Mouse (Mus musculus) adrenal gland, adult 2 months (tissue): Measurements from ENCODE around the gene Tmem268. TPM values are rescaled to one million over a fixed set of nuclear protein-coding genes. Genes with fewer than 3 reads are reported as not detected.

Experiments used
- DNase-seq: peaks from one replicate; pipeline ENCODE4 v3.0.0; 2021
- long read RNA-seq: library from polyadenylated mRNA; stranded (forward); transcript quantifications from one replicate; pipeline ENCODE4 v2.0.0, GENCODE M21; 2021
- polyA plus RNA-seq: library from polyadenylated mRNA; depleted of rRNA; stranded (reverse); fragments of >200 nt; gene quantifications from 2 replicates; pipeline ENCODE4 v1.2.3, GENCODE M21; 2012; rRNA removed
- total RNA-seq, 2 experiments: library from RNA; stranded (reverse); gene quantifications; 2 replicates each; pipeline ENCODE4 v1.2.3; 2021

Gene Tmem268
- total RNA-seq (10 to 100 TPM; 10.4 to 12.6 TPM), polyA plus RNA-seq (7.5 and 7.7 TPM in 2 replicates)
- long read RNA-seq, transcript Tmem268-201 (10 exons, 3,765 nt) = major isoform, 10 of 25 reads
- long read RNA-seq, partial matches to known transcripts = 4 of 25 reads
- long read RNA-seq, other reads (novel, unspliced or antisense) = 9 of 25 reads

DNA sequence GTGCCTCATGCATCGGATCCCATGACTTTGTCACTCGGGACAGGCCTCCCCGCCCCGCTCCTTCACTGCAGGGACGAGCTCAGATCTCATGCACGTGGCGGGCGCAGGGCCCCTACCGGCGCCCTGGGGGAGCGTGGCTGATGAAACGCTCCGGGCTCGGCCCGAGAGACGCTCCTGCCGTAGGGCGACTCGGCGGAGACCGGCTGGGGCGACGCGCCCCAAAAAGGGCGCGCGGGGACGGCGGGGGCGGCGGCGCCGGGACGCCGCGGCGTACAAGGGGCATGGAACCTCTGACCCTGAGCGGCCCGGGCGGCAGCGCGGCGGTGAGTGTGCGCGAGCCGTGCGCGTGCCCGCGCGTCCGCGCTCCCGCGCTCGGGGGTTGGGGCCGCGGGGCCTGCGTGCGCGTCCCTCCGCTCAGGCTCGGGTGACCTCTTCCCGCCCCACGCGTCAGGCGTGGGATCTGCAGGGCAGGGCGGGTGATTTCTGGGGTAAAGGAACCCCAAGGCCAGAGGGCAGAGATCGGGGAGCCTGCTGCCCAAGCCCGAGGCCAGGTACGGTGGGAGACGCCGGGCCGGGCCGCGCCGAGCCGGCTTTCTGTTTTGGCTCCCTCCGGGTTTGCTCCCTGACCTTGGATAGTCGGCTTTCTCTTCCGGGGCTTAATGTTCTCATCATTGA is at the start of gene Tmem268:
Gene Tmem268, plus strand, starts transcription at position 375 of the 675 bp plus-strand sequence.
- DNase-seq = peak; percentile 93

DNA sequence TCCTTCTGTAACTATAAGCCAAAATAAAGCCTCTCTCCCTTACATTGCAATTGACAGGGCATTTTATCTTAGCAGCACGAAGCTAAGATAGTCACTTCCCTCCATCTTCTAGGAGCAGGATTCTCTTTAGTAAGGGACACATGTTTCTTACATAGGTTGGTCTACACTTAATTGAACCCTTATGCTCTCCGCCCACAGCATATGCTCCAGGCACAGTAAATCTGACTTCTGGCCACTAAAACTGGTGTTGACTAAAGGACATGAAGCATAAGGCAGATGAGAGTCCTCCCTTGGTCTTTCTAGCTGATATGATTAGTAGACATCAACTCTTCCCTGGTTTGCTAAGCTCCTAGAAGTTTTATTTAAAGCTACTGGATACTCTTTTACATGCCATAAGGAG is 45.7 kb upstream of the Tmem268 start:
- DNase-seq = no peak

DNA sequence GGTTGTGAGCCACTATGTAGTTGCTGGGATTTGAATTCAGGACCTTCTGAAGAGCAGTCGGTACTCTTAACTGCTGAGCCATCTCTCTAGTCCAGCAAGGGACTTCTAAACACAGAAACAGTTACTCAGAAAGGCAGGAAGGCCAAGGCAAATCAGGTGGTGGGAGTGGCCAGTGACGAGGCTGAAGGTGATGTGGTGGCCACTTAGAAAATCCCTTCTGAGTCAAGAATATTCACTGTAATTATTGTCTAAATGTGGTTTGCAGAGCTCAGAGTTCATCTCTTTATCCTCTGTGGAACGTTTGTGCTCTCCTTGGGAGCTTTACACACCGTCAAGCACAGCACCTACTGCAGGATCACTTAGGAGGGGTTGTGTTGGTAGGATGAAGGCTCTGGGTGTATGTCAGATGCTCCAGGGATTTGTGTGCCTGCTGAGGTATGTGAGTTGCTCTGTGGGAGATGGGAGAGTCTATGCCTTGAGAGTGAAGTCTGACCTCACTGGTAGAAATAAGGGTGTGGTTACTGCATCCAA is 44.1 kb upstream of the Tmem268 start:
- DNase-seq = no peak

DNA sequence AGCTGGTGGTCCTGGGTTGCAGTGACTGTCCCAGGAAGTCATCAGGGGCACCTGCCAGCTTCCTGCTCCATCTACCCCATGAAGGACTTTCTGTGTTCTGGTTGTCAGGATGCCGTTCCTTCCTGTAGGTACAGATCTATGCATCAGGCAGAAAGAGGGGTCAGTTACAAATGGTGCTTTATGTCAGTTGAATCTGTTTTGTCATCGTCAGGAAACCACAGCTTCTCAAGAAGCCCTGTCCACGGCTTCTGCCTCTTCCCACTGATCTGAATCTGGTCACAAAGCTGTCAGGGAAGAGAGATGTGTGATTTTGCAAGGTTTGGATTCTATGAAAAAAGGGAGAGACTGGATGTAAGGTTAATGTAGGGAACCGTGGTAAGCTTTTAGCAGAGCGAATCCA is 43.6 kb upstream of the Tmem268 start:
- no peak for DNase-seq

DNA sequence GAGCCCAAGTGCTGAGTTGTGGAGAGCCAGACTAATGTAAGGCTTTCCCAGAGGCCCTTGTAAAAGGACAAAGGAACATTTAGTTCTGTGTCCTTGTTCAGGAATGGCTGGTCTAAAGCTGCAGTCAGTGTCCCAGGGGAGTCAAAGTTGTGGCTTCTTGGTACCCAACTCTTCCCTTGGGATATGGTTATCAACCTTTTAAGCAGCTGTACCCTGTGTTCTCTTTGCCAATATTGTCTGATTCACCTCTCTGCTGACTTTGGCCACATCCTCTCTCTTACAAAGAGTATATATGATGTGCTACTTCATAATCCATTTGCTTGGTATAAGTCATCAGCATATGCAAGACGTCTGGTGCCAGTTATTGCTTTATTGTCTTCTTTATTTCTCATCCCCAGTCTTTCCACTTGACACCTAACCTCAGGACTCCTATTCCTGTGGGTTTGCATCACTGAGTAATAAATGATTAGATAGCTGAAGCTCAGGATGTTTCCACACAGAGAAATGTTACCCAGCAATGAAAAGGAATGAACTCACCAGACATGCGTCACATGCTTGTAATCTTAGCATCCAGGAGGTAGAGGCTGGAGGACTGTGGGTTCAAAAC is 36.7 kb upstream of the Tmem268 start:
- DNase-seq = no peak

DNA sequence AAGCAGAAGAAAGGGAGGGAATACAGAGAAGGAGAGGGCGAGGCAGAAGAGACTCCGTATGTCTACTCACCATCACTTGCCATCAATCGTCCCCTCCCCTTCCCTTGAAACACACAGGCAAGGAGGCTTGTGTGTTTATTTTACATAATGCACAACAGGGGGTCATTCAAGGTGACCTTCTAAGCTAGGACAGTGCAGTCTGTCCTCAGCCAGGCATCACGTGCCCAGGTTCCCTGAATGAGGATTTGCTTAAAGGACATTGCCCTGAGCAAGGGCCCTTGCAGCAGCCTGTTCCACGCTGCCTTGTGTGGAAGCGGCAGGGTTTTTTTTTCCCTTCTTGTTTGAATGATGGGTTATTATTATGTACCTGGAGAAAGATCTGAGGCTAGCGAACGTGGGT is 33.1 kb upstream of the Tmem268 start:
- no peak for DNase-seq

DNA sequence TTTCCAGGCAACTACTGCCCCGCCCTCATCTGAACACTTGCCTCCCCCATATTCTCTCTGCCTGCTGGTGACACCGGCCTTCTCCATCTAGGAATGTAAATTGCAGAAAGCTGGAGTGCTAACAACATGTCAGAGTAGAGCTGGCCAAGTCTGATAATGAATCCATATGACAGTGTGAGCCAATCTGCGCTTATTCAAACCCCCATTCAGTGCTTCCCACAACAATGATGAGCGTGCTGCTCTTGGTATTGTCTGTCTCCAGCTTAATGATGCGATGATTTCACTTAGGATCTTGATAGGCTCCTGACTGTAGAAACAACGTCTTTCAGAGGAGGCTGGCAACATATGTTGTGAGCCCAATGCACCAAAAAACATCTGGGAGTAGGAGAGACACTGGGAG is 29.6 kb upstream of the Tmem268 start:
- no peak for DNase-seq

DNA sequence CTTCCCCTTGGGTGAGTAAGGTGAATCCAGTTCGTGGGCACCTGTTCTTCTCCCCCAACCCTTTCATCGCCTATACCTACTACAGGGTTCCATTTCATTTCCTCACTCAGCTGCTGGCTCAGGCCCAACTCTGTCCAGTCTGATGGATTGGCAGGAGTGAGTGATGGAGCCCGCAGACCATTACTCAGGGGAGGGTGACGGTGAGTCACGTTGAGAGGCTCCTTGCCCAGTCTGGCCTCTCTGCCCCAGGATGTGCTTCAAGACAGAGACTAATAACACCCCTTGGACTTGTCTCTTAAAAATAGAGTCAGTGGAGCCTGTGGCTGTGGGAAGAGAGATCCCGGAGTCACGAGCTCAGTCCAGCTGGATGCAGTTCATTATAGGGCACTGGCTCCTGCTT is 28.2 kb upstream of the Tmem268 start:
- peak; percentile 73 for DNase-seq

DNA sequence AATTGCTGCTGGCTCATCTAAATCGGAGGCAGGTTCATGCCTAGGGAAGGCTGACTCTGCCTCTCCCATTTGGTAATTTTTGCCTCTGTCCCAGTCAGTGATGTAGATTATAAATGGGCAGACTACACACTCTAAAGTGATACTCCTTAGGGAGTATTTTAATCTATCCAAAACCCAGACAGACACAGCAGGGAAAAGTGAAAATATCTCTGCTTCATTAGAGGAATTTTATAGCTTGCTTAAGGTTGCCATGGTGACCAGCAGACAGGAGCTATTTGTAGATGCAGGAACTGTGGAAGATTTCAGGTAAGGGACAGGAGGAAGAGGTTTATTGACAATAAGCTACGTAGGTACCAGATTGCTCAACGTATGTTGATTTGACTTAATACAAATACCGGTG is 21.0 kb upstream of the Tmem268 start:
- no peak for DNase-seq

DNA sequence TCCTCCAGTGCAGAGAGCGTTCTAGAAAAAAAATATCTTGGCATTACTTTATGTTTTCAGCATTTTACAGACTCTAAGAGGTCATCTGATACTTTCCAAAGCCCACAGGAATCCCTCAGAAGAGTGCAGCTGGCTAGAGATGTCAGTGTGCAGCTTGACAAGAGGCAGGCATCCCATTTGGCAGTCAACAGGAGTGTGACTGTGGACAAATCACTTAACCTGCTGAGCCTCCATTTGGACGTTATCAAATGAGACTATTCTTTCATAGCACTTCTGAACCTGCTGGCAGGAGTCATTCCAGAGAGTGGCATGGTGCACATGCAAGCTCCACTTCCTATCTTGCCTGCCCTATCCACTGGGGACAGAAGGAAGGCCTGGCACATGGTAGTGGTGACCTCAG is 16.4 kb upstream of the Tmem268 start:
- no peak for DNase-seq

DNA sequence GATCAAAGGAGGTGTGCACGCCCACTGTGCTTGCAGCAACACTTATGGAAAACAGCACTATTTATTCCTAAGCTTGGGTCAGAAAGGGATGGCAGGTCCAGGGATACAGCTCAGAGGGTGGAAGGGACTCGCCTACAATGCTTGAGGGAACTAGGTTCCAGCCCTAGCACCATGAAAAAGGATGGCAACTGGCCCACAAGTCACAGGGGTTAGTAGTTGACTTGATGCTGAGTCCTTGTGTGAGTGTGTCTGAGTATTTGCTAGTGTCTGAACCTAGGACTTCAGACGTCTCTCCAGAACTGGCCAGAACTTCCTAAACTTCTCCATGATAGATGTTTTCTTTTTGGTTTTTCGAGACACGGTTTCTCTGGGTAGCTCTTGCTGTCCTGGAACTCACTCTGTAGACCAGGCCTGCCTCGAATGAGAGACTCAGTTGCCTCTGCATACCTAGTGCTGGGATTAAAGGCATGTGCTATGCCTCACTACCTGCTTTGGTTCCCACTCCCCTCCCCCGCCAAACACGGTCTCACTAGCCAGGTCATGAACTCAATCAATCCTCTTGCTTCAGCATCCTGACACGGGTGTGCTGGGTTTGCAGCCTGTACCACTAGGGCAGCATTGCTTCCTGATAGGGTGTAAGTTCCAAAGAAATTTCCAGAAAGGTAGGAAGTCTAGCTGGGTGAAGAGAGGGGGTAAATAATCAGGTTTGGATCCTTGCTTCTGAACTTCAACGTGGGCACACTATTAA is 14.7 kb upstream of the Tmem268 start:
- DNase-seq = no peak

DNA sequence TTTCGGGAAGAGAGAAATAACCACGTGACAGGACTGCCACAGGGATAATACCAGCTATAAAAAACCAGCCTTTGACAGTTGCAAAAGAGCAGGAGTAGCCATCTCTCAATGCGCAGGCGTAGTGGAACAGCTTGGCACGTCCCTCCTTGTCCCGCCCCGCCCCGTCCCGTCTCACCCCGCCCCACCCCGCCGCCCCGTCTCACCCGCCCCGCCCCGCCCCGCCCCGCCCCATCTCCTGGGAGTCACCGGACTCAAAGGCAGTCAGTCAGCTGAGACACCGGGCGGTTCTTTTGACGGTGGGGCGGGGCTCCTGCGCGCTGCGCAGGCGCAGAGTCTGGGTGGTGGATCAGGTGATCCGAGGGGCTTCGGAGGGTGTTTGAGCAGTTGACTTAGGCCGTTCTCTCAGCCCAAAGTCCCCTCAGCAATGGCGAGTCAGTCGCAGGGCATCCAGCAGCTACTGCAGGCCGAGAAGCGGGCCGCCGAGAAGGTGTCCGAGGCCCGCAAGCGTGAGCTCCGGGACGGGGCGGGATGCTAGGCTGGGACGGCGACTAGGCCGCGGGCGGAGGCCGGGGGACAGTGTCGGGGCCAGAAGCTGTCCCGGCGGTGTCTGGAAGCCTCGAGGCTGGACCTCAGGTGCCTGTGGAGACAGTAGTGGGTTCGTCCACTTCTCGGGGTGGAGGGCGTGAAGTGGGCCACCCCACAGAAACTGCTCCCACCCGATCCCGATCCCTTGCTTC is 13.9 kb upstream of the Tmem268 start, which contains the start of gene Atp6v1g1:
Gene Atp6v1g1, plus strand, starts transcription at position 279 of the 737 bp plus-strand sequence.
- peak; percentile 98 for DNase-seq

DNA sequence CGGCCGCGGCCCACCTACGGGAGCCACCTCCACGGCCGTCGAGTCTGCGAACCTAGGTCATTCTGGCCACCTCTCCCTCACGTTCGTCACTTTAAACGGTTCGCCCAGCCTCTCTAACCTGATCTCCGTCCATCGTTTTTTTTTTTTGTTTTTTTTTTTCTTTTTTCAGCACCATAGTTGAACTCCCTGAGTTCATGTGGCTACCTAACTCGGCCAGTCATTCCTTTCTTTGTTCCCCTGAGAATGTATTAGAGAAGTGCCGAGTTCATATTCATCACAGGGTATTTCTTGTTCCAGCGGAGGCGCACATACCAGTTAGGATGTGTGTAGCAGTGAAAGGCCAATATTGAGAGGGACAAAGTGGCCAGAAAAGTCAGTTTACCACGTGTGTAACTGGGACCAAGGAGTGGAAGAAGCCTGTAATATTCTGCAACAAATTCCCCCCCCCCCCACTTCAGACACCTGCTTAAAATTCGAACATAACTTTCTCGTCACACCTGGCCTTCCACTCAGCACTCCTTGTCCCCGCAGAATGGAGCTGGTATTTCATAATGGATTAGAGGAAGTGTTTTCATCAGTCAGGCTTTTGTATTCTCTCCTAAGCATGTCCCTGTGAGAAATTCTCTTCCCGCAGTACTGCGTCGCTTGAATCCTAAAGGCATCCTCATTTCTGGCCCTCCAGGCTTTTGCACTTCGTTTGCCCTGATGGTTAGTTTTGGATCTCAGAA is 13.2 kb upstream of the Tmem268 start:
- DNase-seq = no peak

DNA sequence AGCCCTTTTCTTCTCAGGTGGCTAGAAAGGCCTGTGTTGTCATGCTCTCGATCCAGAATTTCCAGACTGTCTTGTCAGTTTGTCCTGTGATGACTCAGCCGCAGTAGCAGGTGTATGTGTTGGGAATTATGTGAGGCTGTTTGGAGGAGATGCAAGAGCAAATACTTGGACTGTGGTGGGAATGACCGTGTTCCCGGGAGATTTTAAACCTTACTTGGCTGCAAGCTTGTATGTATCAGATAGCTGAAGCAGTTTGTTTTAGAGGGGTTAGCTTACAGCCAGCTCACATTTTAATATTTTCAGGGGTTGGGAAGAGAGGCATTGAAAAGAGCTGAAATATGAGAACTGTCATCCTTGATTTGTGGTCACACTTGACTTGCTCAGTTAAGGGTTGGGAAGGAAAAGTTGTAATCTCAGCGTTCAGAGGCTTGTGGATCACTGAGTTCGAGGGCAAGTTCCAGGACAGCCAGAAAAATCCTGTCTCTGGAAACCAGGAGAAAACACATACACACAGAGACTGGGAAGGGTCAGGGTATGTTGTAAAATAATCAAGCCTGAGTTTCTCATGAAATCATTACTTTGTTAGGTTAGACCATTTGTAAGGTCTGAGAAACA is 12.0 kb upstream of the Tmem268 start:
- DNase-seq = no peak

DNA sequence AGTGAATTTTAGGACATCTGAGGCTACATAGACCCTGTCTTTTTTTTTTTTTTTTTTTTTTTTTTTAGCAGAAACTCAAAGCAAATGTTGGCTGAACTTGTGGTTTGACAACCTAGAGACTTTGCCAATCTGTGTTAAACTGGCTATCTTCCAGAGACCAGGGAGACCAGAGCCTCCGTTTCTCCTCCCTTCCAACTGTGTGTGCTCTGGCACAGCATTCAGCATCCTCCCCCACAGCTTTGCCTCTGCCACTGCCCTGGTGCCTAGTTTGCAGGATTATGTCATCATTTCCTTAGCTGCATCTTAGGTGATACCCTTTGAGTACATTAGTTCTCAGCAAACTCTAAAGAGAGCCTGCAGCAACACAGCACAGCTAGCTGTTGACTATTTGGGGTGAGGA is 10.8 kb upstream of the Tmem268 start:
- DNase-seq = no peak

DNA sequence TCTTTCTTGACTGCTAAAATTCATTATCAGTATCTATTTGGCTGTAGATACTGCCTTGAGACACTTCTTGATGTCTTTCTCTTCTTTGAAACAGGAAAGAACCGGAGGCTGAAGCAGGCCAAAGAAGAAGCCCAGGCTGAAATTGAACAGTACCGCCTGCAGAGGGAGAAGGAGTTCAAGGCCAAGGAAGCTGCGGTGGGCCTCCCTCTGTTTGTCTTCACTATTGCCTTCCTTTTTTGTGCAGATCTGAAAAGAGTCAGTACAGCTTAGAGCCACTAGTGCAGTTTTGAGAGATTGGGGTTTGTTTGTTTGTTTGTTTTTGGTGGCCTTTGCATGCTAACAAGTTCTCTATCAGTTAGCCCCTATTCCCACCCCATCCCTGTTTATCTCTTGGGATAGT is 10.1 kb upstream of the Tmem268 start:
- no peak for DNase-seq

DNA sequence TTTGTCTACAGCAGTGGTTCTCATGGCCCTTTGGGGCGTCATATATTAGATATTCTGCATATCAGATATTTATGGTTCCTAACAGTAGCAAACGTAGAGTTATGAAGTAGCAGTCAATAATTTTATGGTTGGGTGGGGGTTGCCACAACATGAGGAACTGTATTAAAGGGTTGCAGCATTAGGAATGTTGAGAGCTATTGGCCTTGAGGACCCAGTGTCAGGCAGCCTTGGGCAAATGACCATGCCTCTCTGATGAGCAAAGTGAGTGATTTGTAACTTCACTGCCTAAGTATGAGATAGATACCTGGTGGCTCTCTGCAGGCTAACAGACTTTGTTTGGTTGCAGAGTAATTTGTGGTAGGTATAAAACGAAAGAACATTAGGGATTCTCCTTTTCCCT is 7.7 kb upstream of the Tmem268 start:
- peak; percentile 75 for DNase-seq

DNA sequence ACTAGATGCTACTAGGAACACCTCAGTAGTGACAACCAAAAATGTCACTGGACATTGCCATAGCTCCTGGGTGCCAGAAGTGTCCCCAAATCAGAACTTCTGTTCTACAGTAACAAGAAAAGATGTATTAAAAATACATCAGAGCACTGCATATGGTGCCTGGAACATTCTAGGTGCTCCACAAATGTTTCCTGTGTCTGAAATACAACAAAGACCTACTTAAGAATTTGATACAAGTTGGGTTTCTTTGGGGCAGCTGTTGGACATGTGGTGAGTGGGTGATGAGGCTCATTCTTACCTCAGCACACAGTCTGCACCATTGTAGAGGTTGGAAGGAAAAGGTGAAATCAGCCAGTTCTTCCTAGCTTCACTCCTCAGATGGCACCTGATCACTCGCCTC is 5.7 kb upstream of the Tmem268 start:
- no peak for DNase-seq

DNA sequence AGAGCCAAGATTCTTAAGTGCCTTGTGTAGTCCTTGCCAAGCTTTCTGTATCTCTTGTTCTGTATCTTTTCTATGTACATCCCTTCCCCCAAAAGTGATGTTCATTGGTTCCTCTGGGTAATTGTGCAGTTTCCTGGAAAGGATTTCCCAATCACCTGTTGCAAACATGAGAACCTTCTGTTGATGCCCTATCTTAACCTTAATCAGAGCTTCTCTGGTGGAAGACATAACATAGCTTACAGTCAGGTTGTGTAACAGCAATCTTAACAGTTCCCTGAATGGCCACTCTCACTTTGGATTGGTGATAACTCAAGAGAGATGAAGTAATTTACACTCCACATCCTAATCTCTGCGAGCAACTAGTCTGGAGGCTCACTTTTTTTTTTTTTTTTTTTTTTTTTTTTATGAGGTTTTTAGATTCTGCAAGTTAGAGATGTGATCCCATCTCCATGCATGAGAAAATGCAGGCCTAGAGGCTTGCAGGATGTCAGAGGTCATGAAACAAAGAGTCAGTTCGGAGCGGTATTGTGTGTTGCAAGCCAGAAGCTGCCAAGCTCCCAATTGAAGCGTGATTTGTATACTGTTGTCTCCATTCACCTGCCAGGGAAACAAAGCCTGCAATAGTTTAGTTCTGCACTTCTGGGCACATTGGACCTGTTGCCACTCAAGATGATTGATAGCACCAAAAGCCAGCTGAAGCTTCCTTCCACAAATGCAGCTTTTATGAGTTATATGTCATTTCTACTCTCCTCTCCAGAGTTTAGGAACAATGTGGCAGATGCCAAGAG is 4.6 kb upstream of the Tmem268 start:
- DNase-seq = no peak

DNA sequence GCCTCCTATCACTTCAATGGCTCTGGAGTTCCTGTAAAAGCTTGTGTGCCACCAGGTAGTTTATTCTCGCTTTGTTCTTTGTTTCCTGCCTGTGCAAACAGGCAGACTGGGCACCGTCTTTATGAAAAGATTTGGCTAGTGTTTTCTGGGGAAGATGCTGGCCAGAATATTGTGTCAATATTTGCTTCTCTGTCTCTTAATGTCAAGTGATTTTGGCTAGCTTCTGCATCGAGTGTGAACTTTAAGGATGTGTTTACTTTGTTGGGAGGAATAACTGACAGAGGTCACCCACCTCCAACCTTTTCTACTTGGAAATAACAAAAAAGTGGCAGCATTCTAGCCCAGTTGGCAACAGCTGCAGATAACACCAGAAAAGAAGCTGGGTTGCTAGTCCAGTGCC is 4.0 kb upstream of the Tmem268 start:
- DNase-seq = no peak
